Mouse (Mus musculus): Measurements from ENCODE around the gene A030005K14Rik. TPM values are rescaled to one million over a fixed set of nuclear protein-coding genes. Genes with fewer than 3 reads are reported as not detected.

A030005K14Rik gene
- polyA plus RNA-seq, 1 experiment from 2014 or later, result not detected

- Histone ChIP-seq H3K4me2 (replicated peaks) (no peak overlapping the region), H3K36me3 (no peaks in the 10 kb centered on the region), H3K9me3 (no peaks in the 10 kb centered on the region), H3K9ac (replicated peaks) (no peak overlapping the region), H3K27ac (no peak overlapping the region), H3K4me3 (replicated peaks) (no peak overlapping the region), H3K4me1 (replicated peaks) (no peaks in the 10 kb centered on the region), H3K27me3 (no peaks in the 10 kb centered on the region)
- 48% methylated on average over 1 of the region's 1 CpGs for WGBS
- no peak for ATAC-seq
Observed at GRCm38 (mm10) chr1:83031950-83032349, 27.2 kb downstream of the A030005K14Rik start.

DNA sequence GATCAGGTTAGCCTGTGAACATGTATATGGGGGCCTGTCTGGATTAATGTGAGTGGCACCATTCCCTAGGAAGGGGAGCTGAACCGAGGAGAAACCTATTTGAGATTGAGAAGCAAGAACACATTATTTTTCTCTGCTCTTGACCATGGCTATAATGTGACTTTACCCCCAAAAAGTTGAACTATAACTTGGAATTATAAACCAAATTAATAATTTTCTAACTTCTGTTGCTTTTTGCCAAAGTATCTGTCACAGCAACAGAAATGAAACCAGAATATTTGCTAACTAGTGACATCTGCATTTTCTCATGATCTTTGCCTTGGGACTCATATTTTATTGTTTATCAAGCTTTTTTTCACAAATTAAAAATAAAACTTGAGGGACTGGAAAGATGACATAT is 42.6 kb downstream of the A030005K14Rik start:
- ATAC-seq, result no peak
- Histone ChIP-seq H3K4me1 (replicated peaks) (no peaks in the 10 kb centered on the region), H3K9me3 (no peaks in the 10 kb centered on the region), H3K9ac (replicated peaks) (no peak overlapping the region), H3K27me3 (no peaks in the 10 kb centered on the region), H3K4me3 (replicated peaks) (no peak overlapping the region), H3K27ac (no peak overlapping the region), H3K4me2 (replicated peaks) (no peak overlapping the region), H3K36me3 (no peaks in the 10 kb centered on the region)
- WGBS, result 59% methylated on average over 1 of the region's 1 CpGs

DNA sequence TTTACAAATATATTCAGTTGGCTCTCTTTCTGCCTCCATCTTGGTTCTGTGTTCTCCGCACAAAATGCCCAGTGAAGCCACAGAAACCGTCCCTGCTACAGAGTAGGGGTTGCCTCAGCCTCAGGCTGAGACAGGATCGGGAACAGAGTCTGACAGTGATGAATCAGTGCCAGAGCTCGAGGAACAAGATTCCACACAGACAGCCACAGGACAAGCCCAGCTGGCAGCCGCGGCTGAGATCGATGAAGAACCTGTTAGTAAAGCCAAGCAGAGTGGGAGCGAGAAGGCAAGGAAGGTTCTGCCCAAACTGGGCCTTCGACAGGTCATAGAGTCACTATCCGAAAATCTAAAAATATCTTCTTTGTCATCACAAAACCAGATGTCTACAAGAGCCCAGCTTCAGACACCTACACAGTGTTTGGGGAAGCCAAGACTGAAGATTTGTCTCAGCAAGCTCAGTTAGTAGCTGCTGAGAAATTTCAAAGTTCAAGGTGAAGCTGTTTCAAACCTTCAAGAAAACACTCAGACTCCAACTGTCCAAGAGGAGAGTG is 43.8 kb downstream of the A030005K14Rik start:
- ATAC-seq, result no peak
- Histone ChIP-seq H3K9ac (replicated peaks) (no peak overlapping the region), H3K4me3 (replicated peaks) (no peak overlapping the region), H3K4me1 (replicated peaks) (no peaks in the 10 kb centered on the region), H3K9me3 (no peaks in the 10 kb centered on the region), H3K4me2 (replicated peaks) (no peak overlapping the region), H3K27me3 (no peaks in the 10 kb centered on the region), H3K27ac (no peak overlapping the region), H3K36me3 (no peaks in the 10 kb centered on the region)
- WGBS, result 92% methylated on average over 10 of the region's 10 CpGs

GRCm38 (mm10) chr1:83014477-83014876 is 44.7 kb downstream of the A030005K14Rik start:
- ATAC-seq, result no peak
- no peak overlapping the region for H3K9ac ChIP-seq (replicated peaks)
- no peak overlapping the region for H3K4me2 ChIP-seq (replicated peaks)
- no peaks in the 10 kb centered on the region for H3K27me3 ChIP-seq
- no peaks in the 10 kb centered on the region for H3K36me3 ChIP-seq
- no peak overlapping the region for H3K4me3 ChIP-seq (replicated peaks)
- H3K9me3 ChIP-seq, result no peaks in the 10 kb centered on the region
- H3K4me1 ChIP-seq (replicated peaks), result no peaks in the 10 kb centered on the region
- H3K27ac ChIP-seq, result no peak overlapping the region
- WGBS, result 91% methylated on average over 3 of the region's 3 CpGs

Other genes starting within 250 kb of the A030005K14Rik start
- 26.5 and 31.0 TPM in 2 replicates for gene Agfg1, start 219.9 kb downstream of the A030005K14Rik start, polyA plus RNA-seq (2015; fragmentation: Nextera tagmentation; extraction: Ambion mirVana)
- gene A030005L19Rik, start 146.1 kb downstream of the A030005K14Rik start, polyA plus RNA-seq (2015; fragmentation: Nextera tagmentation; extraction: Ambion mirVana), result 0.34 TPM in 1 of 2 replicates, not detected in the other
- gene A030014E15Rik, start 134.5 kb downstream of the A030005K14Rik start, polyA plus RNA-seq (2015; fragmentation: Nextera tagmentation; extraction: Ambion mirVana), result not detected in 2 replicates
- gene Gm6217, start 128.0 kb downstream of the A030005K14Rik start, polyA plus RNA-seq (2015; fragmentation: Nextera tagmentation; extraction: Ambion mirVana), result not detected in 2 replicates
- gene A030003K21Rik, start 116.0 kb downstream of the A030005K14Rik start, polyA plus RNA-seq (2015; fragmentation: Nextera tagmentation; extraction: Ambion mirVana), result not detected in 2 replicates
- not detected in 2 replicates for gene Gm7544, start 103.4 kb downstream of the A030005K14Rik start, polyA plus RNA-seq (2015; fragmentation: Nextera tagmentation; extraction: Ambion mirVana)
- not detected in 2 replicates for gene Gm47955, start 99.1 kb downstream of the A030005K14Rik start, polyA plus RNA-seq (2015; fragmentation: Nextera tagmentation; extraction: Ambion mirVana)
- not detected in 2 replicates for gene Gm47959, start 58.8 kb downstream of the A030005K14Rik start, polyA plus RNA-seq (2015; fragmentation: Nextera tagmentation; extraction: Ambion mirVana)
- 0.58 and 0.63 TPM in 2 replicates for gene Slc19a3, start 20.9 kb downstream of the A030005K14Rik start, polyA plus RNA-seq (2015; fragmentation: Nextera tagmentation; extraction: Ambion mirVana)
- not detected in 2 replicates for gene Krtap28-10, start 16.9 kb downstream of the A030005K14Rik start, polyA plus RNA-seq (2015; fragmentation: Nextera tagmentation; extraction: Ambion mirVana)
- not detected in 2 replicates for gene Gm47969, start 14.4 kb downstream of the A030005K14Rik start, polyA plus RNA-seq (2015; fragmentation: Nextera tagmentation; extraction: Ambion mirVana)
- not detected in 2 replicates for gene Krtap28-13, start 1.6 kb upstream of the A030005K14Rik start, polyA plus RNA-seq (2015; fragmentation: Nextera tagmentation; extraction: Ambion mirVana)
- gene Ccl20, start 57.4 kb upstream of the A030005K14Rik start, polyA plus RNA-seq (2015; fragmentation: Nextera tagmentation; extraction: Ambion mirVana), result not detected in 2 replicates
- gene Daw1, start 100.4 kb upstream of the A030005K14Rik start, polyA plus RNA-seq (2015; fragmentation: Nextera tagmentation; extraction: Ambion mirVana), result 0.40 and 0.81 TPM in 2 replicates